Mouse (Mus musculus): Measurements from ENCODE around the gene Map7d1. TPM values are rescaled to one million over a fixed set of nuclear protein-coding genes. Genes with fewer than 3 reads are reported as not detected.
"Not testable (repeated sequence)": the region's sequence is repeated elsewhere in the genome, so short reads cannot be mapped to it uniquely, and the experiment has no call there.

Map7d1 gene
- polyA plus RNA-seq, 1 experiment from 2014 or later, result 7.2 TPM

GRCm38 (mm10) chr4:126222631-126223030, 33.5 kb downstream of the Map7d1 start:
- Histone ChIP-seq H3K9me3 (ENCODE audit: low read length) (no peaks in the 10 kb centered on the region), H3K9ac (replicated peaks) (no peak overlapping the region), H3K4me2 (ENCODE audit: low read depth, low read length) (no peak overlapping the region), H3K4me1 (ENCODE audit: insufficient read depth) (peaks cover 5% of the 10 kb centered on the region; the same call in 1 of the 2 replicates), H3K36me3 (replicated peaks; ENCODE audit: insufficient read depth, low read length) (no peaks in the 10 kb centered on the region), H3K27ac (ENCODE audit: low read depth) (no peak overlapping the region), H3K4me3 (ENCODE audit: low read depth, low read length) (no peak overlapping the region), H3K27me3 (ENCODE audit: insufficient read depth, low read length) (no peaks in the 10 kb centered on the region)
- no peak for TF ChIP-seq CTCF (IDR thresholded peaks at IDR 0.05; ENCODE audit: low read depth)
- TF ChIP-seq EP300 (IDR thresholded peaks at IDR 0.05; ENCODE audit: low read depth), result no peak
- ATAC-seq, result no peak
- 81% methylated on average over 11 of the region's 11 CpGs for whole genome bisulfite sequencing (ENCODE audit: insufficient replicate concordance)
- DNase-seq, result no peak

GRCm38 (mm10) chr4:126220045-126220444, 36.1 kb downstream of the Map7d1 start:
- Histone ChIP-seq H3K4me1 (ENCODE audit: insufficient read depth) (no peaks in the 10 kb centered on the region), H3K27ac (ENCODE audit: low read depth) (no peak overlapping the region), H3K27me3 (ENCODE audit: insufficient read depth, low read length) (no peaks in the 10 kb centered on the region), H3K4me3 (ENCODE audit: low read depth, low read length) (no peak overlapping the region), H3K9ac (replicated peaks) (no peak overlapping the region), H3K4me2 (ENCODE audit: low read depth, low read length) (no peak overlapping the region), H3K9me3 (ENCODE audit: low read length) (no peaks in the 10 kb centered on the region), H3K36me3 (replicated peaks; ENCODE audit: insufficient read depth, low read length) (no peaks in the 10 kb centered on the region)
- TF ChIP-seq CTCF (IDR thresholded peaks at IDR 0.05; ENCODE audit: low read depth), result no peak
- no peak for TF ChIP-seq EP300 (IDR thresholded peaks at IDR 0.05; ENCODE audit: low read depth)
- ATAC-seq (no peak), DNase-seq (no peak)
- WGBS (ENCODE audit: insufficient replicate concordance), result 81% methylated on average over 10 of the region's 10 CpGs

GRCm38 (mm10) chr4:126219540-126219939, 36.6 kb downstream of the Map7d1 start:
- not testable (repeated sequence) for H3K9ac ChIP-seq (replicated peaks); H3K4me2 ChIP-seq (ENCODE audit: low read depth, low read length); DNase-seq; H3K36me3 ChIP-seq (replicated peaks; ENCODE audit: insufficient read depth, low read length); H3K4me1 ChIP-seq (ENCODE audit: insufficient read depth); H3K9me3 ChIP-seq (ENCODE audit: low read length); H3K4me3 ChIP-seq (ENCODE audit: low read depth, low read length); ATAC-seq; H3K27me3 ChIP-seq (ENCODE audit: insufficient read depth, low read length); H3K27ac ChIP-seq (ENCODE audit: low read depth)
- WGBS (ENCODE audit: insufficient replicate concordance), result 67% methylated on average over 3 of the region's 3 CpGs

- TF ChIP-seq EP300 (IDR thresholded peaks at IDR 0.05; ENCODE audit: low read depth) (no peak), CTCF (IDR thresholded peaks at IDR 0.05; ENCODE audit: low read depth) (no peak)
- no peak overlapping the region for H3K9ac ChIP-seq (replicated peaks)
- H3K36me3 ChIP-seq (replicated peaks; ENCODE audit: insufficient read depth, low read length), result no peaks in the 10 kb centered on the region
- no peaks in the 10 kb centered on the region for H3K4me1 ChIP-seq (ENCODE audit: insufficient read depth)
- H3K4me3 ChIP-seq (ENCODE audit: low read depth, low read length), result no peak overlapping the region
- DNase-seq, result no peak
- no peak overlapping the region for H3K27ac ChIP-seq (ENCODE audit: low read depth)
- 71% methylated on average over 6 of the region's 6 CpGs for whole genome bisulfite sequencing (ENCODE audit: insufficient replicate concordance)
- no peak overlapping the region for H3K4me2 ChIP-seq (ENCODE audit: low read depth, low read length)
- no peaks in the 10 kb centered on the region for H3K9me3 ChIP-seq (ENCODE audit: low read length)
- H3K27me3 ChIP-seq (ENCODE audit: insufficient read depth, low read length), result no peaks in the 10 kb centered on the region
- ATAC-seq, result no peak
These were observed 38.4 kb downstream of the Map7d1 start for GRCm38 (mm10) chr4:126217771-126218170.

- DNase-seq, result no peak
- Histone ChIP-seq H3K4me3 (ENCODE audit: low read depth, low read length) (no peak overlapping the region), H3K4me1 (ENCODE audit: insufficient read depth) (peaks cover 21% of the 10 kb centered on the region), H3K27me3 (ENCODE audit: insufficient read depth, low read length) (no peaks in the 10 kb centered on the region), H3K4me2 (ENCODE audit: low read depth, low read length) (no peak overlapping the region), H3K9me3 (ENCODE audit: low read length) (no peaks in the 10 kb centered on the region), H3K9ac (replicated peaks) (no peak overlapping the region; the same call in 1 of the 2 replicates), H3K36me3 (replicated peaks; ENCODE audit: insufficient read depth, low read length) (no peaks in the 10 kb centered on the region), H3K27ac (ENCODE audit: low read depth) (no peak overlapping the region)
- 61% methylated on average over 6 of the region's 6 CpGs for WGBS (ENCODE audit: insufficient replicate concordance)
- TF ChIP-seq EP300 (IDR thresholded peaks at IDR 0.05; ENCODE audit: low read depth), result no peak
- no peak for TF ChIP-seq CTCF (IDR thresholded peaks at IDR 0.05; ENCODE audit: low read depth)
- no peak for ATAC-seq
These were observed 49.1 kb downstream of the Map7d1 start for GRCm38 (mm10) chr4:126207081-126207480.

GRCm38 (mm10) chr4:126205386-126205785, 50.8 kb downstream of the Map7d1 start:
- 59% methylated on average over 1 of the region's 1 CpGs for WGBS (ENCODE audit: insufficient replicate concordance)
- no peak overlapping the region for H3K27ac ChIP-seq (ENCODE audit: low read depth)
- H3K27me3 ChIP-seq (ENCODE audit: insufficient read depth, low read length), result no peaks in the 10 kb centered on the region
- no peak overlapping the region for H3K4me2 ChIP-seq (ENCODE audit: low read depth, low read length)
- TF ChIP-seq EP300 (IDR thresholded peaks at IDR 0.05; ENCODE audit: low read depth) (no peak), CTCF (IDR thresholded peaks at IDR 0.05; ENCODE audit: low read depth) (no peak)
- H3K9me3 ChIP-seq (ENCODE audit: low read length), result no peaks in the 10 kb centered on the region
- no peaks in the 10 kb centered on the region for H3K36me3 ChIP-seq (replicated peaks; ENCODE audit: insufficient read depth, low read length)
- H3K9ac ChIP-seq (replicated peaks), result no peak overlapping the region
- ATAC-seq (no peak), DNase-seq (no peak)
- H3K4me1 ChIP-seq (ENCODE audit: insufficient read depth), result peaks cover 27% of the 10 kb centered on the region
- H3K4me3 ChIP-seq (ENCODE audit: low read depth, low read length), result no peak overlapping the region

- no peaks in the 10 kb centered on the region for H3K27me3 ChIP-seq (ENCODE audit: insufficient read depth, low read length)
- peak overlapping the region; percentile 97 for H3K27ac ChIP-seq (ENCODE audit: low read depth)
- H3K4me1 ChIP-seq (ENCODE audit: insufficient read depth), result peaks cover 32% of the 10 kb centered on the region
- H3K4me3 ChIP-seq (ENCODE audit: low read depth, low read length), result no peak overlapping the region
- peak overlapping the region; percentile 42 for H3K4me2 ChIP-seq (ENCODE audit: low read depth, low read length)
- no peak for DNase-seq
- H3K9me3 ChIP-seq (ENCODE audit: low read length), result no peaks in the 10 kb centered on the region
- H3K9ac ChIP-seq (replicated peaks), result no peak overlapping the region
- 49% methylated on average over 12 of the region's 12 CpGs for WGBS (ENCODE audit: insufficient replicate concordance)
- TF ChIP-seq EP300 (IDR thresholded peaks at IDR 0.05; ENCODE audit: low read depth) (no peak), CTCF (IDR thresholded peaks at IDR 0.05; ENCODE audit: low read depth) (no peak)
- ATAC-seq, result no peak
- H3K36me3 ChIP-seq (replicated peaks; ENCODE audit: insufficient read depth, low read length), result no peaks in the 10 kb centered on the region
These were observed 51.4 kb downstream of the Map7d1 start for GRCm38 (mm10) chr4:126204661-126205230.
